Mouse (Mus musculus) bone marrow, adult 2 months (tissue): ENCODE measurements around the gene Syt15.

Experiments used
- CTCF ChIP-seq: fragments of 200-500 bp; IDR thresholded peaks from 2 replicates; pipeline ENCODE4 v1.5.1; 2011; ENCODE audit warnings: low read length, control low read depth; ENCODE audit not compliant: control insufficient read depth, insufficient read depth
- POLR2A ChIP-seq: fragments of 200-500 bp; IDR thresholded peaks from 2 replicates; pipeline ENCODE4 v1.6.1; 2011; ENCODE audit warnings: low read depth, mild to moderate bottlenecking, control low read depth, low read length, borderline replicate concordance; ENCODE audit not compliant: control insufficient read depth

GRCm38 (mm10) chr14:34220426-34220825 lies 1.0 kb downstream of the Syt15 start:
- TF ChIP-seq CTCF, result no peak
- TF ChIP-seq POLR2A, result no peak
